Mouse (Mus musculus) cerebellum, adult 9-10 months (tissue): ENCODE results near the gene Ccdc148.

Experiments
- DNase-seq: peaks from one replicate; pipeline ENCODE4 v3.0.0; 2022

Gene Ccdc148

GRCm38 (mm10) chr2:59160605-59160963 lies at the start of gene Ccdc148, which contains the start of gene Pkp4:
Gene Ccdc148, minus strand, starts transcription at chr2:59160683.
Gene Pkp4, plus strand, starts transcription at chr2:59160850.
- peak; percentile 93 for DNase-seq

- DNase-seq: no peak
Observed at GRCm38 (mm10) chr2:59208276-59208675, 47.8 kb upstream of the Ccdc148 start.

- DNase-seq: peak; percentile 74
Observed at GRCm38 (mm10) chr2:59207725-59208124, 47.2 kb upstream of the Ccdc148 start.

- DNase-seq: no peak
Observed at GRCm38 (mm10) chr2:59207240-59207639, 46.8 kb upstream of the Ccdc148 start.

GRCm38 (mm10) chr2:59206190-59206589 lies 45.7 kb upstream of the Ccdc148 start:
- DNase-seq: peak; percentile 61

- DNase-seq: no peak
Observed at GRCm38 (mm10) chr2:59205092-59205491, 44.6 kb upstream of the Ccdc148 start.

- DNase-seq: no peak
Observed at GRCm38 (mm10) chr2:59203627-59204425, 43.3 kb upstream of the Ccdc148 start.

- DNase-seq: no peak
Observed at GRCm38 (mm10) chr2:59202930-59203329, 42.4 kb upstream of the Ccdc148 start.

- DNase-seq: no peak
Observed at GRCm38 (mm10) chr2:59200511-59200910, 40.0 kb upstream of the Ccdc148 start.

- no peak for DNase-seq
Observed at GRCm38 (mm10) chr2:59199476-59199976, 39.0 kb upstream of the Ccdc148 start.

GRCm38 (mm10) chr2:59197156-59197555 lies 36.7 kb upstream of the Ccdc148 start:
- DNase-seq: no peak

- DNase-seq: no peak
Observed at GRCm38 (mm10) chr2:59193117-59193516, 32.6 kb upstream of the Ccdc148 start.

- peak; percentile 70 for DNase-seq
Observed at GRCm38 (mm10) chr2:59191466-59191865, 31.0 kb upstream of the Ccdc148 start.

- no peak for DNase-seq
Observed at GRCm38 (mm10) chr2:59190186-59190585, 29.7 kb upstream of the Ccdc148 start.

GRCm38 (mm10) chr2:59189661-59190185 lies 29.2 kb upstream of the Ccdc148 start:
- peak; percentile 73 for DNase-seq

- DNase-seq: peak; percentile 75
Observed at GRCm38 (mm10) chr2:59188306-59188705, 27.8 kb upstream of the Ccdc148 start.

- no peak for DNase-seq
Observed at GRCm38 (mm10) chr2:59186966-59187365, 26.5 kb upstream of the Ccdc148 start.

- no peak for DNase-seq
Observed at GRCm38 (mm10) chr2:59186122-59186521, 25.6 kb upstream of the Ccdc148 start.

- DNase-seq: no peak
Observed at GRCm38 (mm10) chr2:59184107-59185064, 23.9 kb upstream of the Ccdc148 start.

GRCm38 (mm10) chr2:59183541-59183940 lies 23.1 kb upstream of the Ccdc148 start:
- DNase-seq: no peak

GRCm38 (mm10) chr2:59181321-59182113 lies 21.0 kb upstream of the Ccdc148 start:
- peak; percentile 91 for DNase-seq

- DNase-seq: no peak
Observed at GRCm38 (mm10) chr2:59179487-59179886, 19.0 kb upstream of the Ccdc148 start.
